Mouse (Mus musculus): ENCODE measurements around the gene Pitpnm2. TPM values are rescaled to one million over a fixed set of nuclear protein-coding genes. Genes with fewer than 3 reads are reported as not detected.

Pitpnm2 gene
- total and polyA plus RNA-seq, 3 experiments, result 7.0 to 22.2 TPM; not detected in 1

- no peaks in the 10 kb centered on the region for H3K27me3 ChIP-seq (ENCODE audit: control insufficient read depth in 1 of 2, insufficient read depth in 2 of 2, low read length in 2 of 2)
- H3K79me2 ChIP-seq (ENCODE audit: control insufficient read depth, insufficient read depth, low read length, poor library complexity), result no peaks in the 10 kb centered on the region
- H3K9me3 ChIP-seq (replicated peaks; ENCODE audit: insufficient read depth, low read length), result no peaks in the 10 kb centered on the region
- no peak overlapping the region for H3K27ac ChIP-seq (ENCODE audit: control insufficient read depth, low read depth, low read length)
- H3K36me3 ChIP-seq (ENCODE audit: control insufficient read depth in 1 of 2, insufficient read depth in 2 of 2, low read length in 2 of 2), result no peaks in the 10 kb centered on the region
- H3K9ac ChIP-seq (ENCODE audit: control insufficient read depth, low read depth, low read length, poor library complexity, severe bottlenecking), result no peak overlapping the region
- no peak overlapping the region for H3K4me3 ChIP-seq (ENCODE audit: control insufficient read depth in 1 of 2, insufficient read depth in 1 of 2, low read depth in 2 of 2, low read length in 2 of 2)
- TF ChIP-seq MXI1 (IDR thresholded peaks at IDR 0.05; ENCODE audit: low read depth, low read length) (no peak), UBTF (IDR thresholded peaks at IDR 0.05; ENCODE audit: borderline replicate concordance, insufficient read depth, low read depth, low read length) (no peak), E2F4 (IDR thresholded peaks at IDR 0.05; ENCODE audit: borderline replicate concordance, low read depth, low read length) (no peak), GABPA (IDR thresholded peaks at IDR 0.05; ENCODE audit: low read depth, low read length) (no peak), NRF1 (IDR thresholded peaks at IDR 0.05; ENCODE audit: insufficient read depth, low read depth, low read length, poor library complexity, severe bottlenecking) (no peak), CTCF (IDR thresholded peaks at IDR 0.05 in 2 of 3, conservative IDR thresholded peaks at IDR 0.05 in 1 of 3; ENCODE audit: control insufficient read depth in 1 of 3, insufficient read depth in 1 of 3, low read depth in 2 of 3, low read length in 3 of 3, poor library complexity in 1 of 3, severe bottlenecking in 1 of 3) (no peak), ZMIZ1 (IDR thresholded peaks at IDR 0.05; ENCODE audit: low read depth, low read length) (no peak), RCOR1 (IDR thresholded peaks at IDR 0.05; ENCODE audit: low read depth, low read length) (no peak), ZC3H11A (IDR thresholded peaks at IDR 0.05; ENCODE audit: low read depth, low read length) (no peak), USF1 (IDR thresholded peaks at IDR 0.05; ENCODE audit: low read depth, low read length) (no peak), SIN3A (IDR thresholded peaks at IDR 0.05; ENCODE audit: low read length) (no peak), CHD2 (IDR thresholded peaks at IDR 0.05; ENCODE audit: low read length) (no peak)
- DNase-seq (ENCODE audit: low read depth, low spot score), result no peak
- no peaks in the 10 kb centered on the region for H3K4me1 ChIP-seq (ENCODE audit: control insufficient read depth in 1 of 2, insufficient read depth in 2 of 2, low read length in 2 of 2)
These were observed 39.1 kb downstream of the Pitpnm2 start for GRCm38 (mm10) chr5:124210281-124211016.

GRCm38 (mm10) chr5:124209850-124210249, 39.7 kb downstream of the Pitpnm2 start:
- Histone ChIP-seq H3K27ac (ENCODE audit: control insufficient read depth, low read depth, low read length) (peak overlapping the region; percentile 19), H3K36me3 (ENCODE audit: control insufficient read depth in 1 of 2, insufficient read depth in 2 of 2, low read length in 2 of 2) (no peaks in the 10 kb centered on the region), H3K79me2 (ENCODE audit: control insufficient read depth, insufficient read depth, low read length, poor library complexity) (no peaks in the 10 kb centered on the region), H3K4me3 (ENCODE audit: control insufficient read depth in 1 of 2, insufficient read depth in 1 of 2, low read depth in 2 of 2, low read length in 2 of 2) (no peak overlapping the region), H3K9me3 (replicated peaks; ENCODE audit: insufficient read depth, low read length) (no peaks in the 10 kb centered on the region), H3K4me1 (ENCODE audit: control insufficient read depth in 1 of 2, insufficient read depth in 2 of 2, low read length in 2 of 2) (peaks cover 1 to 4% of the 10 kb centered on the region in 2 experiments; a peak in 2 of 4 replicates), H3K27me3 (ENCODE audit: control insufficient read depth in 1 of 2, insufficient read depth in 2 of 2, low read length in 2 of 2) (no peaks in the 10 kb centered on the region), H3K9ac (ENCODE audit: control insufficient read depth, low read depth, low read length, poor library complexity, severe bottlenecking) (no peak overlapping the region)
- no peak for TF ChIP-seq GABPA (IDR thresholded peaks at IDR 0.05; ENCODE audit: low read depth, low read length)
- TF ChIP-seq SMC3 (IDR thresholded peaks at IDR 0.05; ENCODE audit: low read depth, low read length), result no peak
- no peak for TF ChIP-seq UBTF (IDR thresholded peaks at IDR 0.05; ENCODE audit: borderline replicate concordance, insufficient read depth, low read depth, low read length)
- no peak for TF ChIP-seq POLR2AphosphoS2 (IDR thresholded peaks at IDR 0.05; ENCODE audit: low read length)
- TF ChIP-seq GATA1 (IDR thresholded peaks at IDR 0.05; ENCODE audit: low read depth, low read length), result 0 out of 2 replicates have a peak, but pooled peaks have one; percentile 3
- TF ChIP-seq MAZ (IDR thresholded peaks at IDR 0.05; ENCODE audit: low read depth, low read length), result no peak
- TF ChIP-seq MXI1 (IDR thresholded peaks at IDR 0.05; ENCODE audit: low read depth, low read length), result no peak
- no peak for TF ChIP-seq CHD2 (IDR thresholded peaks at IDR 0.05; ENCODE audit: low read length)
- no peak for TF ChIP-seq MYB (IDR thresholded peaks at IDR 0.05; ENCODE audit: low read depth, low read length)
- no peak for TF ChIP-seq KAT2A (conservative IDR thresholded peaks at IDR 0.05; ENCODE audit: low read depth, low read length)
- no peak for TF ChIP-seq MYC (IDR thresholded peaks at IDR 0.05; ENCODE audit: low read depth, low read length)
- TF ChIP-seq ZC3H11A (IDR thresholded peaks at IDR 0.05; ENCODE audit: low read depth, low read length), result no peak
- no peak for TF ChIP-seq RAD21 (IDR thresholded peaks at IDR 0.05; ENCODE audit: low read depth, low read length)
- TF ChIP-seq TAL1 (IDR thresholded peaks at IDR 0.05; ENCODE audit: low read length), result 0 out of 2 replicates have a peak, but pooled peaks have one; percentile 15
- TF ChIP-seq ELF1 (IDR thresholded peaks at IDR 0.05; ENCODE audit: low read depth, low read length), result no peak
- no peak for TF ChIP-seq USF1 (IDR thresholded peaks at IDR 0.05; ENCODE audit: low read depth, low read length)
- peak; percentile 46 for DNase-seq (ENCODE audit: low read depth, low spot score)

Data from MEL (cell line).